Mouse (Mus musculus): ENCODE measurements around the gene Arhgap24. TPM values are rescaled to one million over a fixed set of nuclear protein-coding genes. Genes with fewer than 3 reads are reported as not detected.

The Arhgap24 gene
- polyA plus RNA-seq, 1 experiment = 152 TPM

DNA sequence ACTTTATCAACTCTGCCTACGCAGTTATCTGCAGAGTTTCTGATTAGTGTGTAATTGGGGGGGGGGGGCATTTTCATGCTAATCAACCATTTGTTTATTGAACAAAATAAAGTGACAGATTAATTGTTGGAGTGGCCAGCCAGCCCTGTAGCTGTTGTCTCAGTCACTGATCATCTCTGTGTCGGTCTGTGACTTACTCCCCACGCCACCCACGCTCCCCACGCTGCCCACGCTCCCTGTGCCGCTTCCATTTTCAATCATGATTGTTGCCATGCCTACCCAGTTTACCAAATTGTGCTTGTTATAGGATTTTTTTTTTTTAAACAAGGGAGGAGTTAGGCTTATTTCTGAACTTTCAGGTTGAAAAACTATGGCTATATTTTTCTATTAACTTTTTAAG, 34.3 kb downstream of the Arhgap24 start:
- H3K4me3 ChIP-seq (ENCODE audit: insufficient read depth, low read depth, low read length) = no peak overlapping the region
- no peaks in the 10 kb centered on the region for H3K36me3 ChIP-seq (ENCODE audit: control insufficient read depth, insufficient read depth, low read length)
- no peak for DNase-seq
- no peaks in the 10 kb centered on the region for H3K4me1 ChIP-seq (ENCODE audit: control insufficient read depth, insufficient read depth, low read length)
- TF ChIP-seq POLR2A (IDR thresholded peaks at IDR 0.05; ENCODE audit: low read depth, low read length) = no peak
- TF ChIP-seq CTCF (conservative IDR thresholded peaks at IDR 0.05; ENCODE audit: insufficient read depth, insufficient read length, low read depth, low read length) = no peak
- no peaks in the 10 kb centered on the region for H3K27me3 ChIP-seq (replicated peaks; ENCODE audit: control insufficient read depth, insufficient read depth, low read length)
- WGBS = 41% methylated on average over 7 of the region's 7 CpGs
- no peak overlapping the region for H3K27ac ChIP-seq (ENCODE audit: insufficient read depth, low read depth, low read length)

DNA sequence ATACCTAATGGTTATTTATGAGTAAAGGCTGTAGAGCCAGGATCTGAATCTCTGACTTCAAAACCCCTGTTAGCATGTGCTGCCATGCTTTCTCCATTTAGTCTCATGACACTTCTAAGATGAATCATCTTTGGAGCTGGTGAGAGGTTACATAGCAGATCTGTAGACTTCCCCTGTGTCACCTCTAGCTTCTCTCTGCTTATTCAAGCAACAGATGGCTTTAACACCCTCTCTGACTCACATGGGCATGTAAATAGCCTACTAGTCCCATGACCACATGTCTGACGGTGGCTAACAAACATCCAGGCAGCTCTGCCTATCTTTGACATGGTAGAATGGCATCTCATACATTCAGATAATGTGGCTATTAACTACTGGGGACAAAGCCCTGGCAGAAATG, 39.3 kb downstream of the Arhgap24 start:
- TF ChIP-seq POLR2A (IDR thresholded peaks at IDR 0.05; ENCODE audit: low read depth, low read length) (no peak), CTCF (conservative IDR thresholded peaks at IDR 0.05; ENCODE audit: insufficient read depth, insufficient read length, low read depth, low read length) (no peak)
- Histone ChIP-seq H3K27ac (ENCODE audit: insufficient read depth, low read depth, low read length) (no peak overlapping the region), H3K36me3 (ENCODE audit: control insufficient read depth, insufficient read depth, low read length) (no peaks in the 10 kb centered on the region), H3K27me3 (replicated peaks; ENCODE audit: control insufficient read depth, insufficient read depth, low read length) (no peaks in the 10 kb centered on the region), H3K4me1 (ENCODE audit: control insufficient read depth, insufficient read depth, low read length) (no peaks in the 10 kb centered on the region), H3K4me3 (ENCODE audit: insufficient read depth, low read depth, low read length) (no peak overlapping the region)
- no peak for DNase-seq
- WGBS = 59% methylated on average over 1 of the region's 1 CpGs

DNA sequence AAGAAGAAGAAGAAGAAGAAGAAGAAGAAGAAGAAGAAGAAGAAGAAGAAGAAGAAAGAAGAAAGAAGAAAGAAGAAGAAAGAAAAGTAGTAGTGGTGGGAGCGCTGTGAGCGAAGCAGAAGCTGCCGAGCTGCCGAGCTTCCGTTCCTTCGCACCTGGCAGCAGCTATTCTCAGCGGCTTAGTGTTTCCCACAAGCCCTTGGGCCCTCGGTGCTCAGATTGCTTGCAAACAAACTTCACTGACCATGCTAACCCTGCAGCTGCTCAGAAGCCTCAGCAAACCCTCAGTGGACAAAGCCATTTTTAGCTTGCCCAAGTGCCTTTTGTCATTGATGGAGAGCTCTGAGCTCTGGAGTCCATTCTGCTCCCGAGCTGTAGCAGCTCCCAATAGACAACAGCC, 54.1 kb downstream of the Arhgap24 start:
- Histone ChIP-seq H3K36me3 (ENCODE audit: control insufficient read depth, insufficient read depth, low read length) (no peaks in the 10 kb centered on the region), H3K4me1 (ENCODE audit: control insufficient read depth, insufficient read depth, low read length) (no peaks in the 10 kb centered on the region), H3K4me3 (ENCODE audit: insufficient read depth, low read depth, low read length) (no peak overlapping the region), H3K27ac (ENCODE audit: insufficient read depth, low read depth, low read length) (no peak overlapping the region), H3K27me3 (replicated peaks; ENCODE audit: control insufficient read depth, insufficient read depth, low read length) (no peaks in the 10 kb centered on the region)
- no peak for DNase-seq
- no peak for TF ChIP-seq CTCF (conservative IDR thresholded peaks at IDR 0.05; ENCODE audit: insufficient read depth, insufficient read length, low read depth, low read length)
- WGBS = 89% methylated on average over 9 of the region's 9 CpGs

DNA sequence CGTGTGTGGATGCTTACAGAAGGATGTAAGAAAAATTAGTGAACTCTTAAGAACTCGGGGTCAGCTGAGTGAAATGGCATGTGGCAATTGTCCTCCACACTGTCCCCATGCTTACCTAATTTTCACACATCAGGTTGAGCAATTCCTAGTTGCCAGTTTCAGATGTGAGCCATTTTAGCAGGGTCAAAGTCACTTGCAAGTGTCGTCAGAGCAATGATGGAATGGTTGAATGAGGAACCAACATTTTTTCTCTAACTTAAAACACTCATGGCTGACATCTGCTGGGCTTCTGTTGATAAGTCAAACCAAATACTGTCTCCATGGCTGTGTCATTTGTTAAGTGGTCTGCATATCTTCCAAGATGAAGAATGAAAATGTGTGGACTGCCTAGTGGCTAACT, 56.6 kb downstream of the Arhgap24 start:
- H3K27ac ChIP-seq (ENCODE audit: insufficient read depth, low read depth, low read length) = no peak overlapping the region
- H3K36me3 ChIP-seq (ENCODE audit: control insufficient read depth, insufficient read depth, low read length) = no peaks in the 10 kb centered on the region
- WGBS = 74% methylated on average over 3 of the region's 3 CpGs
- no peaks in the 10 kb centered on the region for H3K4me1 ChIP-seq (ENCODE audit: control insufficient read depth, insufficient read depth, low read length)
- H3K4me3 ChIP-seq (ENCODE audit: insufficient read depth, low read depth, low read length) = no peak overlapping the region
- DNase-seq = no peak
- TF ChIP-seq POLR2A (IDR thresholded peaks at IDR 0.05; ENCODE audit: low read depth, low read length) (no peak), CTCF (conservative IDR thresholded peaks at IDR 0.05; ENCODE audit: insufficient read depth, insufficient read length, low read depth, low read length) (no peak)
- H3K27me3 ChIP-seq (replicated peaks; ENCODE audit: control insufficient read depth, insufficient read depth, low read length) = no peaks in the 10 kb centered on the region

DNA sequence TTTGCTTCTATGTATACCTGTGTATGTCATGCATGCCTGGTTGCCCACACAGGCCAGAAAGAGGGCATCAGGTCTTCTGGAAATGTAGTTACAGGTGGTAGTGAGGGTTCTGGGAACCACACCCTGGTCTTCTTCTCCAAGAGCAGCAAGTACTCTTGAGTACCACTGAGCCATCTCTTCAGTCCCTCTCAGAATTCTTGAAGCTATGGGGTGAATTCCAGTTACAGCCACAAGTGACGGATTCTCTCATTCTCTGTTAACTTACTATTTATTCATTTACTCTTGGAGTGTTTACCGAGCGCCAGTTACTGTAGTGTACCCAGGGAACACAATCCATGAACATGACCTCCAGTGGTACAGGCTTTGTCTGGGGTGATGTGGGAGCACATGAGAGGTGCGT, 65.1 kb downstream of the Arhgap24 start:
- H3K36me3 ChIP-seq (ENCODE audit: control insufficient read depth, insufficient read depth, low read length) = no peaks in the 10 kb centered on the region
- H3K27me3 ChIP-seq (replicated peaks; ENCODE audit: control insufficient read depth, insufficient read depth, low read length) = no peaks in the 10 kb centered on the region
- 88% methylated on average over 4 of the region's 4 CpGs for WGBS
- no peak overlapping the region for H3K27ac ChIP-seq (ENCODE audit: insufficient read depth, low read depth, low read length)
- TF ChIP-seq CTCF (conservative IDR thresholded peaks at IDR 0.05; ENCODE audit: insufficient read depth, insufficient read length, low read depth, low read length) (no peak), POLR2A (IDR thresholded peaks at IDR 0.05; ENCODE audit: low read depth, low read length) (no peak)
- no peak overlapping the region for H3K4me3 ChIP-seq (ENCODE audit: insufficient read depth, low read depth, low read length)
- H3K4me1 ChIP-seq (ENCODE audit: control insufficient read depth, insufficient read depth, low read length) = no peaks in the 10 kb centered on the region
- DNase-seq = no peak

DNA sequence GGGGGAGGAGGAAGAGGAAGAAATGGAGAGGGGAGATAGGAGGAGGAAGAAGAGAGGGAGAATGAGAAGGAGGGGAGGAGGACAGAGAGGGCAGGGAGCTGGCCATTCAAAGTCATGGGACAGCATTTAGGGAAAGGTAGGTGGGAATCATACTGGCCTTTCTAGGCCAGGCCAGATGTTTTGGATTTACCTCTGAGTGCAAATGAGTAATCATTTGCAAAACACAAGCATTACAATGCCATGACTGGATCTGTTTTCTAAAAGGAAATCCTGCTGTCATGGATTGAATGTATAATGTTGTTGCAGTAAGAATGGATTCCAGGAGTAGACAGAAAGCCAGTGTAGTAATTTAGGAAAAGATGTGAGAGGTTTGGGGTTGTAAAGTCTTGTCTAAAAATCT, 66.6 kb downstream of the Arhgap24 start:
- no peaks in the 10 kb centered on the region for H3K36me3 ChIP-seq (ENCODE audit: control insufficient read depth, insufficient read depth, low read length)
- TF ChIP-seq POLR2A (IDR thresholded peaks at IDR 0.05; ENCODE audit: low read depth, low read length) (no peak), CTCF (conservative IDR thresholded peaks at IDR 0.05; ENCODE audit: insufficient read depth, insufficient read length, low read depth, low read length) (no peak)
- no peak for DNase-seq

DNA sequence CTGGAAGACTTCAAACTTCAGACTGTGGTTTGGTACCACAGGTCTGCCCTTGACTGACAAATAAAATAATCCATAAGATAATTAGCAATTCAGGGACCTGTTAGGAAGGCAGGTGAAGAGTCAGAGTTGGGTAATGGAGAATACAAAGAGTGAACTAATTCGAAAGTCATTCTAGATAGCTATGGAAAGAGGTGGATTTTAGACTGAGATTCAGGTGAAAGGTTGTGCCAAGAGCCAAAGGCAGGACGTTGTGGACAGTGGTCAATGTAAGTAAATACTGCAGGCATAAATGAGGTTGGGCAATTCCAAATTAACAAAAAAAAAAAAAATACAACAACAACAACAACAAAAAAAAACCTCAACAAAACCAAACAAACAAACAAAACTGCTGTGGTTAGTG, 67.2 kb downstream of the Arhgap24 start:
- Histone ChIP-seq H3K36me3 (ENCODE audit: control insufficient read depth, insufficient read depth, low read length) (no peaks in the 10 kb centered on the region), H3K27ac (ENCODE audit: insufficient read depth, low read depth, low read length) (no peak overlapping the region), H3K27me3 (replicated peaks; ENCODE audit: control insufficient read depth, insufficient read depth, low read length) (no peaks in the 10 kb centered on the region), H3K4me3 (ENCODE audit: insufficient read depth, low read depth, low read length) (no peak overlapping the region), H3K4me1 (ENCODE audit: control insufficient read depth, insufficient read depth, low read length) (no peaks in the 10 kb centered on the region)
- no peak for DNase-seq
- TF ChIP-seq CTCF (conservative IDR thresholded peaks at IDR 0.05; ENCODE audit: insufficient read depth, insufficient read length, low read depth, low read length) = no peak
- no peak for TF ChIP-seq POLR2A (IDR thresholded peaks at IDR 0.05; ENCODE audit: low read depth, low read length)
- 73% methylated on average over 2 of the region's 2 CpGs for WGBS

More for the DNA sequence above, 66.6 kb downstream of the Arhgap24 start:
- H3K27me3 ChIP-seq (replicated peaks; ENCODE audit: control insufficient read depth, insufficient read depth, low read length) = no peaks in the 10 kb centered on the region
- no peaks in the 10 kb centered on the region for H3K4me1 ChIP-seq (ENCODE audit: control insufficient read depth, insufficient read depth, low read length)
- no peak overlapping the region for H3K4me3 ChIP-seq (ENCODE audit: insufficient read depth, low read depth, low read length)
- no peak overlapping the region for H3K27ac ChIP-seq (ENCODE audit: insufficient read depth, low read depth, low read length)

DNA sequence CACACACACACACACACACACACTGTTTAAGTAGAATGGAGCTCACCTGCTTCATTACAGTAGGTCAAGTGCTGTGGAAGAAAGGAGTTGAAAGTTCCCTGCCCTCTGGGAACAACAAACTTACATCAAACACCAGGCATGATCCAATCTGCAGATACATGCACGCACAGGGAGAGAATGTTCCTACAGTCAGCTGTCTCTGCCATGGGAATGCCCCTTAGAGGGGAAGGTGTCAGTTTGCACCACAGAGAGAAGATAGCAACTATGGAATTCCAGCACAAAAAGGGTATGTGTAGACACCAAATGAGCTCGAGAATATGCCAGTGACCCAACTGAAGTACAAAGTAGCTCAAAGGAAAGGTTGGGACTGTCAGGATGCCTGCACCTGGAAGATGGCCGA, 69.0 kb downstream of the Arhgap24 start:
- Histone ChIP-seq H3K36me3 (ENCODE audit: control insufficient read depth, insufficient read depth, low read length) (no peaks in the 10 kb centered on the region), H3K4me3 (ENCODE audit: insufficient read depth, low read depth, low read length) (no peak overlapping the region), H3K4me1 (ENCODE audit: control insufficient read depth, insufficient read depth, low read length) (no peaks in the 10 kb centered on the region), H3K27me3 (replicated peaks; ENCODE audit: control insufficient read depth, insufficient read depth, low read length) (no peaks in the 10 kb centered on the region), H3K27ac (ENCODE audit: insufficient read depth, low read depth, low read length) (no peak overlapping the region)
- WGBS = 60% methylated on average over 3 of the region's 3 CpGs
- TF ChIP-seq CTCF (conservative IDR thresholded peaks at IDR 0.05; ENCODE audit: insufficient read depth, insufficient read length, low read depth, low read length) = no peak
- no peak for TF ChIP-seq POLR2A (IDR thresholded peaks at IDR 0.05; ENCODE audit: low read depth, low read length)
- DNase-seq = no peak

Data from kidney, adult 2 months (tissue).